Mouse (Mus musculus) MEL (cell line): Measurements from ENCODE around the gene Gm49388. TPM values are rescaled to one million over a fixed set of nuclear protein-coding genes. Genes with fewer than 3 reads are reported as not detected.

ENCODE experiments used
- DNase-seq: peaks from one replicate; pipeline ENCODE4 v3.0.0; 2011; ENCODE audit warnings: low read depth, low spot score
- H3K27ac ChIP-seq: 2 replicates; pipeline ENCODE4 v1.5.1; 2012; ENCODE audit warnings: low read depth, mild to moderate bottlenecking, control low read depth, low read length, moderate library complexity; ENCODE audit not compliant: control insufficient read depth
- H3K27me3 ChIP-seq, 2 experiments: fragments of 150-350 bp in 1 of 2; sonication (generic) in 1 of 2; 2 replicates each; pipeline ENCODE4 v1.6.1; 2012; ENCODE audit warnings: low read length in 2 of 2, mild to moderate bottlenecking in 2 of 2, improper control_type of control experiment in 1 of 2, moderate library complexity in 1 of 2; ENCODE audit not compliant: insufficient read depth in 2 of 2, control insufficient read depth in 1 of 2
- H3K36me3 ChIP-seq, 2 experiments: 2 replicates each; pipeline ENCODE4 v1.6.1; 2012 to 2014; ENCODE audit warnings: low read length in 2 of 2, improper control_type of control experiment in 1 of 2, inconsistent platforms in 1 of 2, mild to moderate bottlenecking in 1 of 2; ENCODE audit not compliant: insufficient read depth in 2 of 2, control insufficient read depth in 1 of 2
- H3K4me1 ChIP-seq, 2 experiments: fragments of 150-350 bp in 1 of 2; sonication (generic) in 1 of 2; 2 replicates each; pipeline ENCODE4 v1.6.1; 2012; ENCODE audit warnings: low read length in 2 of 2, improper control_type of control experiment in 1 of 2, mild to moderate bottlenecking in 1 of 2; ENCODE audit not compliant: insufficient read depth in 2 of 2, control insufficient read depth in 1 of 2
- H3K4me3 ChIP-seq, 2 experiments: fragments of 150-350 bp in 1 of 2; sonication (generic) in 1 of 2; 2 replicates each; pipeline ENCODE4 v1.5.1; 2012; ENCODE audit warnings: low read depth in 2 of 2, low read length in 2 of 2, mild to moderate bottlenecking in 2 of 2, moderate library complexity in 2 of 2, control low read depth in 1 of 2, improper control_type of control experiment in 1 of 2; ENCODE audit not compliant: control insufficient read depth in 1 of 2, insufficient read depth in 1 of 2
- H3K79me2 ChIP-seq: 2 replicates; pipeline ENCODE4 v1.6.1; 2012; ENCODE audit warnings: mild to moderate bottlenecking, low read length, moderate library complexity; ENCODE audit not compliant: control insufficient read depth, poor library complexity, insufficient read depth
- H3K9ac ChIP-seq: 2 replicates; pipeline ENCODE4 v1.6.1; 2012; ENCODE audit warnings: low read depth, mild to moderate bottlenecking, control low read depth, low read length, moderate library complexity; ENCODE audit not compliant: control insufficient read depth, poor library complexity, severe bottlenecking
- H3K9me3 ChIP-seq: fragments of 150-350 bp; sonication (generic); replicated peaks from 2 replicates; pipeline ENCODE4 v1.6.1; 2012; ENCODE audit warnings: mild to moderate bottlenecking, low read length, improper control_type of control experiment, moderate library complexity; ENCODE audit not compliant: insufficient read depth
- BHLHE40 ChIP-seq: IDR thresholded peaks from 2 replicates; pipeline ENCODE4 v1.6.1; 2012; ENCODE audit warnings: low read depth, mild to moderate bottlenecking, inconsistent platforms, low read length, improper control_type of control experiment, borderline replicate concordance
- CHD1 ChIP-seq: IDR thresholded peaks from 2 replicates; pipeline ENCODE4 v1.6.1; 2012; ENCODE audit warnings: low read depth, mild to moderate bottlenecking, inconsistent platforms, low read length, improper control_type of control experiment
- CHD2 ChIP-seq: IDR thresholded peaks from 2 replicates; pipeline ENCODE4 v1.6.1; 2011; ENCODE audit warnings: low read length, improper control_type of control experiment
- CTCF ChIP-seq, 3 experiments: IDR thresholded peaks in 2 of 3; conservative IDR thresholded peaks in 1 of 3; 2 replicates each; pipeline ENCODE4 v1.5.1; 2011 to 2012; ENCODE audit warnings: low read length in 3 of 3, low read depth in 2 of 3, mild to moderate bottlenecking in 2 of 3, improper control_type of control experiment in 1 of 3, inconsistent platforms in 1 of 3, mixed read lengths in 1 of 3, moderate library complexity in 1 of 3; ENCODE audit not compliant: control insufficient read depth in 1 of 3, insufficient read depth in 1 of 3, poor library complexity in 1 of 3, severe bottlenecking in 1 of 3
- E2F4 ChIP-seq: IDR thresholded peaks from 2 replicates; pipeline ENCODE4 v1.6.1; 2011; ENCODE audit warnings: low read depth, low read length, improper control_type of control experiment, borderline replicate concordance
- ELF1 ChIP-seq: IDR thresholded peaks from 2 replicates; pipeline ENCODE4 v1.6.1; 2014; ENCODE audit warnings: low read depth, mild to moderate bottlenecking, inconsistent platforms, low read length, improper control_type of control experiment, moderate library complexity
- EP300 ChIP-seq, 2 experiments: IDR thresholded peaks; 2 replicates each; pipeline ENCODE4 v1.6.1; 2011; ENCODE audit warnings: improper control_type of control experiment in 2 of 2, low read length in 2 of 2, low read depth in 1 of 2, mild to moderate bottlenecking in 1 of 2
- ETS1 ChIP-seq: IDR thresholded peaks from 2 replicates; pipeline ENCODE4 v1.6.1; 2012; ENCODE audit warnings: low read depth, mild to moderate bottlenecking, inconsistent platforms, low read length, improper control_type of control experiment, moderate library complexity
- GABPA ChIP-seq: IDR thresholded peaks from 2 replicates; pipeline ENCODE4 v1.6.1; 2012; ENCODE audit warnings: low read depth, mild to moderate bottlenecking, inconsistent platforms, low read length, improper control_type of control experiment, moderate library complexity
- GATA1 ChIP-seq: IDR thresholded peaks from 2 replicates; pipeline ENCODE4 v1.6.1; 2011; ENCODE audit warnings: low read depth, low read length, improper control_type of control experiment
- HCFC1 ChIP-seq: IDR thresholded peaks from 2 replicates; pipeline ENCODE4 v1.6.1; 2012; ENCODE audit warnings: low read depth, mild to moderate bottlenecking, inconsistent platforms, low read length, improper control_type of control experiment, moderate library complexity
- JUND ChIP-seq: IDR thresholded peaks from 2 replicates; pipeline ENCODE4 v1.6.1; 2011; ENCODE audit warnings: low read depth, mild to moderate bottlenecking, improper control_type of control experiment, low read length
- MAFK ChIP-seq: IDR thresholded peaks from 2 replicates; pipeline ENCODE4 v1.6.1; 2011; ENCODE audit warnings: low read depth, mild to moderate bottlenecking, low read length, improper control_type of control experiment, borderline replicate concordance
- MAX ChIP-seq: IDR thresholded peaks from 2 replicates; pipeline ENCODE4 v1.6.1; 2011; ENCODE audit warnings: low read length, improper control_type of control experiment
- MAZ ChIP-seq: IDR thresholded peaks from 2 replicates; pipeline ENCODE4 v1.6.1; 2012; ENCODE audit warnings: low read depth, mild to moderate bottlenecking, inconsistent platforms, low read length, improper control_type of control experiment
- MEF2A ChIP-seq: IDR thresholded peaks from 2 replicates; pipeline ENCODE4 v1.6.1; 2014; ENCODE audit warnings: low read depth, mild to moderate bottlenecking, inconsistent platforms, low read length, improper control_type of control experiment; ENCODE audit not compliant: poor library complexity, insufficient replicate concordance, severe bottlenecking; ENCODE audit errors: extremely low read depth
- MXI1 ChIP-seq: IDR thresholded peaks from 2 replicates; pipeline ENCODE4 v1.6.1; 2011; ENCODE audit warnings: mild to moderate bottlenecking, low read depth, low read length, improper control_type of control experiment
- MYB ChIP-seq: IDR thresholded peaks from 2 replicates; pipeline ENCODE4 v1.6.1; 2011; ENCODE audit warnings: mild to moderate bottlenecking, low read depth, low read length, improper control_type of control experiment
- MYC ChIP-seq: IDR thresholded peaks from 2 replicates; pipeline ENCODE4 v1.6.1; 2011; ENCODE audit warnings: low read depth, mild to moderate bottlenecking, low read length, improper control_type of control experiment, moderate library complexity
- NELFE ChIP-seq: IDR thresholded peaks from 2 replicates; pipeline ENCODE4 v1.6.1; 2011; ENCODE audit warnings: low read depth, low read length, improper control_type of control experiment
- NRF1 ChIP-seq: IDR thresholded peaks from 2 replicates; pipeline ENCODE4 v1.6.1; 2014; ENCODE audit warnings: low read depth, mild to moderate bottlenecking, inconsistent platforms, low read length, improper control_type of control experiment, moderate library complexity; ENCODE audit not compliant: poor library complexity, insufficient read depth, severe bottlenecking
- POLR2A ChIP-seq, 2 experiments: IDR thresholded peaks; 2 replicates each; pipeline ENCODE4 v1.6.1; 2011 to 2012; ENCODE audit warnings: low read length in 2 of 2, mild to moderate bottlenecking in 2 of 2, control low read depth in 1 of 2, improper control_type of control experiment in 1 of 2, low read depth in 1 of 2, moderate library complexity in 1 of 2; ENCODE audit not compliant: control insufficient read depth in 1 of 2, insufficient read depth in 1 of 2, poor library complexity in 1 of 2
- POLR2AphosphoS2 ChIP-seq: IDR thresholded peaks from 2 replicates; pipeline ENCODE4 v1.6.1; 2011; ENCODE audit warnings: low read length, improper control_type of control experiment
- POLR2AphosphoS5 ChIP-seq: IDR thresholded peaks from 2 replicates; pipeline ENCODE4 v1.6.1; 2012; ENCODE audit warnings: low read depth, borderline replicate concordance, mild to moderate bottlenecking, inconsistent platforms, low read length, moderate library complexity, mixed read lengths
- RAD21 ChIP-seq: IDR thresholded peaks from 2 replicates; pipeline ENCODE4 v1.6.1; 2011; ENCODE audit warnings: mild to moderate bottlenecking, low read depth, low read length, improper control_type of control experiment
- RCOR1 ChIP-seq: IDR thresholded peaks from 2 replicates; pipeline ENCODE4 v1.6.1; 2012; ENCODE audit warnings: low read depth, mild to moderate bottlenecking, inconsistent platforms, low read length, improper control_type of control experiment
- SIN3A ChIP-seq: IDR thresholded peaks from 2 replicates; pipeline ENCODE4 v1.6.1; 2012; ENCODE audit warnings: low read length, improper control_type of control experiment, inconsistent platforms
- SMC3 ChIP-seq: IDR thresholded peaks from 2 replicates; pipeline ENCODE4 v1.6.1; 2011; ENCODE audit warnings: low read depth, low read length, improper control_type of control experiment
- TAL1 ChIP-seq: IDR thresholded peaks from 2 replicates; pipeline ENCODE4 v1.6.1; 2012; ENCODE audit warnings: mild to moderate bottlenecking, inconsistent platforms, low read length, moderate library complexity, mixed read lengths
- TBP ChIP-seq: IDR thresholded peaks from 2 replicates; pipeline ENCODE4 v1.8.0; 2011; ENCODE audit warnings: low read depth, low read length, improper control_type of control experiment
- TCF12 ChIP-seq: IDR thresholded peaks from 2 replicates; pipeline ENCODE4 v1.6.1; 2014; ENCODE audit warnings: low read depth, mild to moderate bottlenecking, inconsistent platforms, low read length, improper control_type of control experiment, moderate library complexity
- UBTF ChIP-seq: IDR thresholded peaks from 2 replicates; pipeline ENCODE4 v1.6.1; 2012; ENCODE audit warnings: low read depth, mild to moderate bottlenecking, inconsistent platforms, low read length, improper control_type of control experiment, moderate library complexity, borderline replicate concordance; ENCODE audit not compliant: insufficient read depth
- USF1 ChIP-seq: IDR thresholded peaks from 2 replicates; pipeline ENCODE4 v1.6.1; 2014; ENCODE audit warnings: low read depth, mild to moderate bottlenecking, inconsistent platforms, low read length, improper control_type of control experiment, moderate library complexity
- ZC3H11A ChIP-seq: IDR thresholded peaks from 2 replicates; pipeline ENCODE4 v1.6.1; 2012; ENCODE audit warnings: low read depth, mild to moderate bottlenecking, inconsistent platforms, low read length, improper control_type of control experiment
- ZKSCAN1 ChIP-seq: IDR thresholded peaks from 2 replicates; pipeline ENCODE4 v1.6.1; 2012; ENCODE audit warnings: low read depth, mild to moderate bottlenecking, inconsistent platforms, low read length, improper control_type of control experiment, moderate library complexity
- ZMIZ1 ChIP-seq: IDR thresholded peaks from 2 replicates; pipeline ENCODE4 v1.6.1; 2012; ENCODE audit warnings: low read depth, mild to moderate bottlenecking, inconsistent platforms, low read length, improper control_type of control experiment, moderate library complexity
- ZNF384 ChIP-seq: IDR thresholded peaks from 2 replicates; pipeline ENCODE4 v1.6.1; 2012; ENCODE audit warnings: low read depth, mild to moderate bottlenecking, inconsistent platforms, low read length, improper control_type of control experiment
- polyA plus RNA-seq, 2 experiments: library from polyadenylated mRNA; stranded (reverse) in 1 of 2; unstranded in 1 of 2; fragments of >175 nt in 1 of 2; fragments of >200 nt in 1 of 2; gene quantifications; 2 replicates each; pipeline versions ENCODE4 v1.2.1 to v1.2.4; 2012; ENCODE audit warnings: low replicate concordance in 2 of 2, low read depth in 1 of 2; ENCODE audit not compliant: insufficient read length in 2 of 2, insufficient read depth in 1 of 2, missing spikeins in 1 of 2
- total RNA-seq: library from RNA; depleted of rRNA; stranded (reverse); fragments of 300-350 nt; gene quantifications from 2 replicates; pipeline ENCODE4 v1.2.3, GENCODE M21; 2012

Gene Gm49388
- total and polyA plus RNA-seq, 3 experiments = 0.73 to 1.3 TPM; not detected in 1

DNA sequence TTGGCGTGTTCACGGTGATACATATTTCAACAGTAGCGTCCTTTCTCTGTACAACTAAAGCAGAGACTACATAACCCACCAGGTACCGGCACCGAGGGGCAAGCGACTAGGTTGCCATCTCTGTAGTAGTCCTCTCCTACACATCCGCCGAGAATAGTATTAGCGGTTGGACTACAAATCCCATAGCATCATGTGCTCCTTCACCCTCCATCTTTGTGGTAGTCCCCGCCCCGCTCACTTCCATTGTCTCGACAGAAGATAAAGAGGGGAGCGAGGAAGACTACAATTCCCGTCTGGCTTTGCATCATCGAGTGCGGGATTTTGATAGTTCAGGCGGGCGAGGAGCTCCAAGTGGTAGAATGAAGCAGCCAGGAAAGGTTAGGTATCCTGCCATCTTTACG, 40.2 kb upstream of the Gm49388 start:
- Histone ChIP-seq H3K27ac (peak overlapping the region; percentile 72), H3K79me2 (peaks cover 2% of the 10 kb centered on the region; the same call in 1 of the 2 replicates), H3K4me1 (peaks cover 0 to 8% of the 10 kb centered on the region in 2 experiments; a peak in 1 of 4 replicates), H3K9ac (peak overlapping the region; percentile 72), H3K36me3 (peaks cover 0 to 6% of the 10 kb centered on the region in 2 experiments; a peak in 2 of 4 replicates), H3K4me3 (peak overlapping the region; percentile 70 to 72), H3K27me3 (no peaks in the 10 kb centered on the region), H3K9me3 (no peaks in the 10 kb centered on the region)
- peak; percentile 98 for DNase-seq
- TF ChIP-seq CHD1 = no peak
- TF ChIP-seq MXI1 = no peak; the same call in 1 of the 2 replicates
- no peak for TF ChIP-seq BHLHE40
- TF ChIP-seq TCF12 = 0 out of 2 replicates have a peak, but pooled peaks have one; percentile 21
- TF ChIP-seq MAZ = peak; percentile 39; the same call in 1 of the 2 replicates
- TF ChIP-seq ZC3H11A = no peak
- TF ChIP-seq JUND = no peak
- TF ChIP-seq ZNF384 = no peak
- no peak; the same call in 1 of the 2 replicates for TF ChIP-seq ETS1
- TF ChIP-seq UBTF = no peak
- TF ChIP-seq CTCF (IDR thresholded peaks at IDR 0.05 in 2 of 3, conservative IDR thresholded peaks at IDR 0.05 in 1 of 3; ENCODE audit: control insufficient read depth in 1 of 3, insufficient read depth in 1 of 3, low read depth in 2 of 3, low read length in 3 of 3, poor library complexity in 1 of 3, severe bottlenecking in 1 of 3) = no peak
- no peak for TF ChIP-seq ZKSCAN1
- peak; percentile 26; the same call in 1 of the 2 replicates for TF ChIP-seq RCOR1
- peak; percentile 84 for TF ChIP-seq SIN3A
- TF ChIP-seq USF1 = peak; percentile 80
- peak; percentile 62 for TF ChIP-seq NELFE
- peak; percentile 70 for TF ChIP-seq CHD2
- TF ChIP-seq ELF1 = peak; percentile 44
- TF ChIP-seq MYC = peak; percentile 83
- TF ChIP-seq TBP = peak; percentile 59; the same call in 1 of the 2 replicates
- TF ChIP-seq MEF2A = no peak
- TF ChIP-seq MAX = 0 out of 2 replicates have a peak, but pooled peaks have one; percentile 29
- no peak for TF ChIP-seq MYB
- peak; percentile 51; the same call in 1 of the 2 replicates for TF ChIP-seq POLR2AphosphoS2
- no peak for TF ChIP-seq TAL1
- TF ChIP-seq POLR2AphosphoS5 = no peak
- TF ChIP-seq RAD21 = no peak
- TF ChIP-seq POLR2A (IDR thresholded peaks at IDR 0.05; ENCODE audit: control insufficient read depth in 1 of 2, insufficient read depth in 1 of 2, low read depth in 1 of 2, low read length in 2 of 2, poor library complexity in 1 of 2) = peak; percentile 57 to 72; a peak in 3 of 4 replicates
- no peak for TF ChIP-seq EP300 (IDR thresholded peaks at IDR 0.05; ENCODE audit: low read depth in 1 of 2, low read length in 2 of 2)
- TF ChIP-seq E2F4 = 0 out of 2 replicates have a peak, but pooled peaks have one; percentile 44
- TF ChIP-seq MAFK = no peak
- peak; percentile 18; the same call in 1 of the 2 replicates for TF ChIP-seq NRF1
- peak; percentile 92 for TF ChIP-seq HCFC1
- no peak for TF ChIP-seq GABPA
- peak; percentile 59; the same call in 1 of the 2 replicates for TF ChIP-seq GATA1
- no peak for TF ChIP-seq SMC3
- TF ChIP-seq ZMIZ1 = peak; percentile 46; the same call in 1 of the 2 replicates
